Mouse (Mus musculus): ENCODE data around the gene Dlg2.

The Dlg2 gene

GRCm38 (mm10) chr7:92327343-92327896 lies 1850.9 kb downstream of the Dlg2 start:
- no peak for DNase-seq

- no peak for DNase-seq
Observed at GRCm38 (mm10) chr7:92333220-92333898, 1856.9 kb downstream of the Dlg2 start.

- DNase-seq: no peak
Observed at GRCm38 (mm10) chr7:92356542-92356941, 1880.1 kb downstream of the Dlg2 start.

- no peak for DNase-seq
Observed at GRCm38 (mm10) chr7:92363386-92363785, 1886.9 kb downstream of the Dlg2 start.

GRCm38 (mm10) chr7:92363800-92364199 lies 1887.3 kb downstream of the Dlg2 start:
- DNase-seq: no peak

- no peak for DNase-seq
Observed at GRCm38 (mm10) chr7:92367111-92367510, 1890.6 kb downstream of the Dlg2 start.

GRCm38 (mm10) chr7:92370521-92370920 lies 1894.0 kb downstream of the Dlg2 start:
- no peak for DNase-seq

- DNase-seq: no peak
Observed at GRCm38 (mm10) chr7:92371638-92372037, 1895.2 kb downstream of the Dlg2 start.

GRCm38 (mm10) chr7:92373863-92374357 lies 1897.4 kb downstream of the Dlg2 start:
- DNase-seq: no peak

- DNase-seq: no peak
Observed at GRCm38 (mm10) chr7:92383913-92384484, 1907.5 kb downstream of the Dlg2 start.

- no peak for DNase-seq
Observed at GRCm38 (mm10) chr7:92392052-92392640, 1915.7 kb downstream of the Dlg2 start.

- DNase-seq: no peak
Observed at GRCm38 (mm10) chr7:92396783-92397182, 1920.3 kb downstream of the Dlg2 start.

- DNase-seq: no peak
Observed at GRCm38 (mm10) chr7:92398841-92399240, 1922.4 kb downstream of the Dlg2 start.

GRCm38 (mm10) chr7:92400551-92400950 lies 1924.1 kb downstream of the Dlg2 start:
- no peak for DNase-seq

- no peak for DNase-seq
Observed at GRCm38 (mm10) chr7:92401001-92401688, 1924.7 kb downstream of the Dlg2 start.

GRCm38 (mm10) chr7:92408479-92408878 lies 1932.0 kb downstream of the Dlg2 start:
- DNase-seq: no peak

- DNase-seq: no peak
Observed at GRCm38 (mm10) chr7:92420474-92420873, 1944.0 kb downstream of the Dlg2 start.

- no peak for DNase-seq
Observed at GRCm38 (mm10) chr7:92423017-92423416, 1946.5 kb downstream of the Dlg2 start.

- no peak for DNase-seq
Observed at GRCm38 (mm10) chr7:92424703-92425102, 1948.2 kb downstream of the Dlg2 start.

- DNase-seq: no peak
Observed at GRCm38 (mm10) chr7:92427280-92427679, 1950.8 kb downstream of the Dlg2 start.

GRCm38 (mm10) chr7:92428629-92429028 lies 1952.2 kb downstream of the Dlg2 start:
- no peak for DNase-seq

- no peak for DNase-seq
Observed at GRCm38 (mm10) chr7:92430254-92430653, 1953.8 kb downstream of the Dlg2 start.

- no peak for DNase-seq
Observed at GRCm38 (mm10) chr7:92437168-92437567, 1960.7 kb downstream of the Dlg2 start.
